Comparison of ENCODE assay signal across 8 mouse cellular contexts in the genomic region with DNA sequence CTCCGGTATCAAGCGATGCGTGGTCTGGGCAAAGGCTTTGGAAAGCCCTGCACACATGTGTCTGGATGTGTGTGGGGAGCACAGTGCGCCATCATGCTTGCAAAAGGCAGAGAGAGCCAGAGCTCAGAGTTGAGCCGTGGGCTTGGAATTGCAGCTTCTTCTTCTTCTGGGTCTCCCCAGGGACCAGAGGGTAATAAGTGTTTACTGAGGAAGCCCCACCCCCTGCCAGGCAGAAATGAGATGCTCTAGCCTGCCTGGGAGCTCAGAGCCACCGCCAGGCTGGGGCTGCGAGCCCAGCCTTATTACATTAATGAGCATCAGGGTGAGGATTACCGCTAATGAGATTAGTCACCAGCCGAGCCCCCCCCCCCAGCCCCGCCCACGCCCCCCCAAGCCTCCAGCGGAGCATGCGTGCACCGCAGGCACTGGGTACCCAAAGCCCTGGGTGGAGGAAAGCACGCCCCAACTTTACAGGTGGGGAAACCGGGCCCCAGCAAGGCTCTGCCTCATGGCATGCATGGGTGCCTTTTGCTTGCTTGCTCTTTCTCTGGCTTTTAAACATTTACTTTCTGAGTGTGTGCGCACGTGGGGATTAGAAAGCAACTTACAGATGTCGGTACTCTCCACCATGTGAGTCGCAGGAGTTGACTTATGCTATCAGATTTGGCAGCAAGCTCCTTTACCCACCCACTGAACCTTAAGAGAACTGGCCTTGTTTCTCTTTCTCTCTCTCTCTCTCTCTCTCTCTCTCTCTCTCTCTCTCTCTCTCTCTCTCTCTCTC. TPM values are rescaled to one million over a fixed set of nuclear protein-coding genes. Genes with fewer than 3 reads are reported as not detected.
DNase-seq lines count a peak whose midpoint lies in the region; ATAC-seq and TF ChIP-seq lines count a peak whose summit lies in the region.

No protein-coding gene starts in this region.

- H3K4me3 ChIP-seq in liver, embryonic 12.5 days, result no peak overlapping the region
- H3K4me3 ChIP-seq in liver, postnatal 0 days (ENCODE audit: low read depth, low read length), result no peak overlapping the region
- no peak overlapping the region for H3K4me3 ChIP-seq in embryonic facial prominence, embryonic 14.5 days (ENCODE audit: low read depth, low read length)

- no peaks in the 10 kb centered on the region for H3K9me3 ChIP-seq in liver, embryonic 12.5 days (replicated peaks)
- H3K9me3 ChIP-seq in liver, postnatal 0 days (ENCODE audit: low read length), result no peaks in the 10 kb centered on the region
- no peaks in the 10 kb centered on the region for H3K9me3 ChIP-seq in embryonic facial prominence, embryonic 14.5 days (ENCODE audit: control insufficient read depth, low read length)

- ATAC-seq in liver, embryonic 12.5 days, result no peak
- ATAC-seq in liver, postnatal 0 days, result no peak
- ATAC-seq in embryonic facial prominence, embryonic 14.5 days (ENCODE audit: low read depth), result peak; percentile 76

- H3K4me1 ChIP-seq in liver, embryonic 12.5 days, result peaks cover 2% of the 10 kb centered on the region; the same call in 1 of the 2 replicates
- H3K4me1 ChIP-seq in liver, postnatal 0 days (ENCODE audit: insufficient read depth), result no peaks in the 10 kb centered on the region
- H3K4me1 ChIP-seq in embryonic facial prominence, embryonic 14.5 days (ENCODE audit: control insufficient read depth, insufficient read depth, low read length), result peaks cover 42% of the 10 kb centered on the region

- DNase-seq in liver, postnatal 0 days, result no peak
- peak; percentile 91 for DNase-seq in embryonic facial prominence, embryonic 14.5 days (ENCODE audit: low spot score)
- DNase-seq in kidney, postnatal 14 days, result peak; percentile 29
- peak; percentile 71 for DNase-seq in retina, postnatal 7 days (ENCODE audit: low read depth, low spot score)
- DNase-seq in left cerebral cortex, adult 9 months (ENCODE audit: low spot score in 2 of 2), result no peak
- DNase-seq in spleen, postnatal 4 days (ENCODE audit: low spot score in 2 of 2), result no peak
- DNase-seq in thymus, adult 18-20 months, result no peak

- no peak for TF ChIP-seq EP300 in liver, postnatal 0 days (IDR thresholded peaks at IDR 0.05; ENCODE audit: low read depth)

- peak overlapping the region; percentile 7; the same call in 1 of the 2 replicates for H3K4me2 ChIP-seq in liver, embryonic 12.5 days
- no peak overlapping the region for H3K4me2 ChIP-seq in liver, postnatal 0 days (ENCODE audit: low read depth, low read length)
- H3K4me2 ChIP-seq in embryonic facial prominence, embryonic 14.5 days (ENCODE audit: low read depth, low read length), result peak overlapping the region; percentile 47

- TF ChIP-seq CTCF in liver, postnatal 0 days (IDR thresholded peaks at IDR 0.05; ENCODE audit: low read depth), result no peak

- H3K36me3 ChIP-seq in liver, embryonic 12.5 days, result no peaks in the 10 kb centered on the region
- H3K36me3 ChIP-seq in liver, postnatal 0 days (replicated peaks; ENCODE audit: insufficient read depth, low read length), result no peaks in the 10 kb centered on the region
- H3K36me3 ChIP-seq in embryonic facial prominence, embryonic 14.5 days (ENCODE audit: control insufficient read depth, insufficient read depth, low read length), result no peaks in the 10 kb centered on the region

- no peak overlapping the region for H3K9ac ChIP-seq in liver, embryonic 12.5 days
- no peak overlapping the region for H3K9ac ChIP-seq in liver, postnatal 0 days (replicated peaks)
- 0 out of 2 replicates have a peak overlapping the region, but pooled peaks have one; percentile 19 for H3K9ac ChIP-seq in embryonic facial prominence, embryonic 14.5 days (ENCODE audit: low read depth, low read length)

- no peak overlapping the region for H3K27ac ChIP-seq in liver, embryonic 12.5 days
- H3K27ac ChIP-seq in liver, postnatal 0 days (ENCODE audit: low read depth), result no peak overlapping the region
- H3K27ac ChIP-seq in embryonic facial prominence, embryonic 14.5 days (replicated peaks; ENCODE audit: low read depth, low read length), result peak overlapping the region; percentile 55; the same call in 1 of the 2 replicates

- WGBS in liver, embryonic 12.5 days (ENCODE audit: insufficient replicate concordance), result 18% methylated on average over 20 of the region's 20 CpGs
- WGBS in liver, postnatal 0 days (ENCODE audit: insufficient replicate concordance), result 23% methylated on average over 20 of the region's 20 CpGs
- WGBS in embryonic facial prominence, embryonic 14.5 days, result 9% methylated on average over 19 of the region's 20 CpGs

- H3K27me3 ChIP-seq in liver, embryonic 12.5 days (replicated peaks), result peaks cover 22% of the 10 kb centered on the region
- no peaks in the 10 kb centered on the region for H3K27me3 ChIP-seq in liver, postnatal 0 days (ENCODE audit: insufficient read depth, low read length)
- H3K27me3 ChIP-seq in embryonic facial prominence, embryonic 14.5 days (replicated peaks; ENCODE audit: control insufficient read depth, insufficient read depth, low read length), result no peaks in the 10 kb centered on the region

RNA-seq across cellular contexts. Expression of a gene that starts 44.1 kb away (rescaled TPM):
- 8.0 and 9.8 TPM in 2 replicates for polyA plus RNA-seq in liver, embryonic 12.5 days (2016; fragmentation: Nextera tagmentation; extraction: Ambion mirVana)
- 8.7 TPM in 2 replicates for polyA plus RNA-seq in liver, postnatal 0 days (2015; fragmentation: Nextera tagmentation; extraction: Ambion mirVana)
- polyA plus RNA-seq in embryonic facial prominence, embryonic 14.5 days (2014; fragmentation: Nextera tagmentation; extraction: Ambion mirVana), result 34.7 and 35.7 TPM in 2 replicates

Comparison
In these comparisons a context has a peak if more than half of its experiments do, and no peak if none do; other contexts are left out.
1. DNase-seq: peak in embryonic facial prominence, embryonic 14.5 days (single experiment), kidney, postnatal 14 days (single experiment) and retina, postnatal 7 days (single experiment); none in liver, postnatal 0 days (single experiment), left cerebral cortex, adult 9 months (0 of 2), spleen, postnatal 4 days (0 of 2) and thymus, adult 18-20 months (0 of 2).